Mouse (Mus musculus) gastrocnemius, adult 8-10 months (tissue): ENCODE measurements around the gene Amn1. TPM values are rescaled to one million over a fixed set of nuclear protein-coding genes. Genes with fewer than 3 reads are reported as not detected.

Experiments used
- DNase-seq, 2 experiments: peaks; one replicate each; pipeline ENCODE4 v3.0.0; 2022; ENCODE audit warnings: low spot score in 2 of 2
- total RNA-seq, 4 experiments: library from RNA; stranded (reverse); gene quantifications; 2 replicates each; pipeline ENCODE4 v1.2.4; 2022

Gene Amn1
- total RNA-seq, 4 experiments from 2014 or later, result 16.0 to 20.6 (median 17.8) TPM

DNA sequence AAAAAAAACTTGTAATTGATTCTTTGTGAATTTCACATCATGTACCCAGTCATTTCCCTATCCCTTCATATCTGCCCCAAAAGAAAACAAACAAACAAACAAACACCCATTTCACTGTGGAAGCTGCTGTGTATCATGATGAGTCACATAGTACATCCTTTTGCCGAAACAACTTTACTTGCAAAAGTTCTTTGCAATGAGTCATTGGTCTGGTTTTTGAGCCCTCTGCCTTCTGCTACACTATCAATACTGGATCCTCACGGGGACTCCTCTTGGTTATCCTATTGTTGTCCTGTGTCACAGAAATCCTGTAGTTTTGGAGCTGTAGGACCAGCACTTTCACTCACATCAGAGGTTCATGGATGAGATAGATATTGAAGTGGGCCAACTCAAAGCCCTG lies 79.6 kb downstream of the Amn1 start:
- DNase-seq, result no peak

DNA sequence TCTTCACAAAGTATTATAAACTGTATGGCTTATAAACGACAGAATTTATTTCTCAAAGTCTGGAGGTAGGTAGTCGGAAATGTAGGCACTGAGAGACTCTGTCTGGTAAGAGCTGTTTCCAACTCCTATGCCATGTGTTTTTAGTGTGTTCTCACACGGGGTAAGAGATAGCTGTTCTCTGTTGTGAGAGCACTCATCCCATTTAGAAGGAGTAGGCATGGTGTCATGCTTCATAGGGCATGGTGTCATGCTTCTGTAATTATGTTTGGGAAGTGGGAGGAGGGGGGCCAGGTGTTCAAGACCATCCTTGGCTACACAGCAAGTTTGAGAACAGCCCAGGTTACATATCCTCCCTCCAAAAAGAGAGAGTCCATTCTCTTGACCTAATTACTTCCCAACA lies 80.9 kb downstream of the Amn1 start:
- no peak for DNase-seq

Other genes starting within 250 kb of the Amn1 start
- gene Sinhcaf, start 242.2 kb downstream of the Amn1 start, total RNA-seq, result under 1 TPM; 0.29 to 0.82 (median 0.59) TPM
- gene Dennd5b, start 87.0 kb downstream of the Amn1 start, total RNA-seq, result 1 to 10 TPM; 6.8 to 8.8 (median 7.2) TPM
- not detected for gene Gm10203, start 58.5 kb downstream of the Amn1 start, total RNA-seq
- gene Etfbkmt, start 48.9 kb downstream of the Amn1 start, total RNA-seq, result 10 to 100 TPM; 10.8 to 17.7 (median 12.8) TPM
- 10 to 100 TPM in 3 of 4 experiments, 1 to 10 TPM in 1; 9.4 to 17.8 (median 11.6) TPM for gene Resf1, start 120.7 kb upstream of the Amn1 start, total RNA-seq
- gene Bicd1, start 220.2 kb upstream of the Amn1 start, total RNA-seq, result 1 to 10 TPM in 1 of 4 experiments, under 1 TPM in 3; 0.27 to 1.5 (median 0.30) TPM